Mouse (Mus musculus) stomach, postnatal 0 days (tissue): ENCODE data around the gene Sh3bgrl2.

ENCODE experiments used
- CTCF ChIP-seq: IDR thresholded peaks from 2 replicates; pipeline ENCODE4 v1.5.1; 2016; ENCODE audit warnings: antibody characterized with exemption, low read depth, mild to moderate bottlenecking, moderate library complexity
- EP300 ChIP-seq: optimal IDR thresholded peaks from 2 replicates; pipeline ENCODE3; 2016; ENCODE audit warnings: antibody characterized with exemption

GRCm38 (mm10) chr9:83545240-83545639 is 2.9 kb upstream of the Sh3bgrl2 start:
- TF ChIP-seq CTCF: no peak
- TF ChIP-seq EP300: peak; percentile 84
